Mouse (Mus musculus) lung, embryonic 14.5 days (tissue): ENCODE results near the gene Gm9780. TPM values are rescaled to one million over a fixed set of nuclear protein-coding genes. Genes with fewer than 3 reads are reported as not detected.
"Not testable (repeated sequence)": the region's sequence is repeated elsewhere in the genome, so short reads cannot be mapped to it uniquely, and the experiment has no call there.

Source experiments
- ATAC-seq: fragments of 200-750 bp; cut with Nextera tagmentation; 2 replicates; pipeline ENCODE4 v1.8.0; 2017; ENCODE audit warnings: mild to moderate bottlenecking, moderate TSS enrichment, moderate library complexity; ENCODE audit not compliant: insufficient read depth
- DNase-seq: peaks from one replicate; pipeline ENCODE4 v3.0.0-alpha.2; 2015
- H3K27ac ChIP-seq: fragments of 300-500 bp; sonication (generic); 2 replicates; pipeline ENCODE4 v1.5.1; 2014; ENCODE audit warnings: low read depth, mild to moderate bottlenecking, moderate library complexity
- H3K27me3 ChIP-seq: fragments of 300-500 bp; sonication (generic); 2 replicates; pipeline ENCODE4 v1.6.1; 2014; ENCODE audit warnings: low read length, control low read depth; ENCODE audit not compliant: insufficient read depth
- H3K36me3 ChIP-seq: fragments of 300-500 bp; sonication (generic); 2 replicates; pipeline ENCODE4 v1.6.1; 2014; ENCODE audit warnings: control low read depth; ENCODE audit not compliant: insufficient read depth
- H3K4me1 ChIP-seq: fragments of 300-500 bp; sonication (generic); 2 replicates; pipeline ENCODE4 v1.6.1; 2014; ENCODE audit warnings: antibody characterized with exemption, control low read depth; ENCODE audit not compliant: insufficient read depth
- H3K4me2 ChIP-seq: fragments of 300-500 bp; sonication (generic); 2 replicates; pipeline ENCODE4 v1.6.1; 2014; ENCODE audit warnings: mild to moderate bottlenecking
- H3K4me3 ChIP-seq: fragments of 300-500 bp; sonication (generic); 2 replicates; pipeline ENCODE4 v1.5.1; 2014; ENCODE audit warnings: low read depth, low read length
- H3K9ac ChIP-seq: fragments of 300-500 bp; sonication (generic); 2 replicates; pipeline ENCODE4 v1.6.1; 2014
- H3K9me3 ChIP-seq: fragments of 300-500 bp; sonication (generic); 2 replicates; pipeline ENCODE4 v1.6.1; 2016; ENCODE audit warnings: low read depth, low read length, control low read depth
- WGBS: fragments of 180-500 bp; shearing (Covaris S2); extraction: QIAGEN DNeasy Blood & Tissue Kit; methylation state at CpG from one replicate; pipeline ENCODE4 v1.1.7; 2014; 5-methylcytosine and 5-hydroxymethylcytosine counted together
- polyA plus RNA-seq: library from polyadenylated mRNA; unstranded; fragments of >200 nt; fragmentation: Nextera tagmentation; extraction: Ambion mirVana; gene quantifications from 2 replicates; pipeline ENCODE4 v1.2.1, GENCODE M21; 2014

Gene Gm9780
- polyA plus RNA-seq, 1 experiment from 2014 or later, result 22.7 TPM

- DNase-seq, H3K4me3 ChIP-seq, H3K27me3 ChIP-seq, H3K4me1 ChIP-seq, H3K9ac ChIP-seq, H3K9me3 ChIP-seq, H3K36me3 ChIP-seq: not testable (repeated sequence)
- Histone ChIP-seq H3K27ac (peak within 1 kb of the TSS; percentile 76; the same call in 1 of the 2 replicates), H3K4me2 (peak within 1 kb of the TSS; percentile 47)
- WGBS, result no CpG with 5 or more reads among the region's 25 CpGs
- ATAC-seq, result peak; percentile 93
These were observed 63.9 kb downstream of the Gm9780 start, which contains the start of gene Duxbl1 for GRCm38 (mm10) chr14:25978371-25979241. Gene Duxbl1, plus strand, starts transcription at chr14:25978577.

Other genes with a start within 250 kb of the Gm9780 start
- gene Anxa11, start 200.6 kb downstream of the Gm9780 start, polyA plus RNA-seq, result 19.4 and 23.7 TPM in 2 replicates
- 0.53 and 1.4 TPM in 2 replicates for gene Plac9a, start 139.6 kb downstream of the Gm9780 start, polyA plus RNA-seq
- gene Tmem254a, start 115.0 kb downstream of the Gm9780 start, polyA plus RNA-seq, result 1.6 and 4.5 TPM in 2 replicates
- not detected in 2 replicates for gene Cphx1, start 104.4 kb downstream of the Gm9780 start, polyA plus RNA-seq
- gene Duxbl1, start 64.1 kb downstream of the Gm9780 start, polyA plus RNA-seq, result 0.68 and 2.0 TPM in 2 replicates
- gene Tmem254c, start 24.6 kb upstream of the Gm9780 start, polyA plus RNA-seq, result 35.0 and 37.1 TPM in 2 replicates
- not detected in 2 replicates for gene Cphx2, start 38.8 kb upstream of the Gm9780 start, polyA plus RNA-seq
- gene Cphx3, start 39.6 kb upstream of the Gm9780 start, polyA plus RNA-seq, result not detected in 2 replicates
- gene Duxbl2, start 75.6 kb upstream of the Gm9780 start, polyA plus RNA-seq, result 2.9 TPM in 1 of 2 replicates, not detected in the other
- gene Plac9b, start 139.8 kb upstream of the Gm9780 start, polyA plus RNA-seq, result 24.1 and 30.4 TPM in 2 replicates
- 23.6 and 24.2 TPM in 2 replicates for gene Tmem254b, start 164.3 kb upstream of the Gm9780 start, polyA plus RNA-seq
- gene Duxbl3, start 215.3 kb upstream of the Gm9780 start, polyA plus RNA-seq, result 0.69 and 2.3 TPM in 2 replicates